Mouse (Mus musculus) embryonic stem cell, embryonic (primary cell): ENCODE results near the gene Arhgef12.
"Not testable (repeated sequence)": the region's sequence is repeated elsewhere in the genome, so short reads cannot be mapped to it uniquely, and the experiment has no call there.

ENCODE experiments used
- CTCF ChIA-PET, 4 experiments: fragments of 300-600 bp in 2 of 4; fragments of 350-600 bp in 2 of 4; sonication (Branson Sonifier 250); formaldehyde crosslinking; loops; one replicate each; lab custom pipeline; 2022; ENCODE audit warnings: inconsistent platforms in 2 of 4; lab: Charles Lee
- POLR2A ChIA-PET, 4 experiments: fragments of 300-600 bp in 2 of 4; fragments of 350-600 bp in 2 of 4; sonication (Branson Sonifier 250); formaldehyde crosslinking; loops; one replicate each; lab custom pipeline; 2022; ENCODE audit warnings: antibody characterized with exemption in 4 of 4, inconsistent platforms in 1 of 4; lab: Charles Lee

The Arhgef12 gene

DNA sequence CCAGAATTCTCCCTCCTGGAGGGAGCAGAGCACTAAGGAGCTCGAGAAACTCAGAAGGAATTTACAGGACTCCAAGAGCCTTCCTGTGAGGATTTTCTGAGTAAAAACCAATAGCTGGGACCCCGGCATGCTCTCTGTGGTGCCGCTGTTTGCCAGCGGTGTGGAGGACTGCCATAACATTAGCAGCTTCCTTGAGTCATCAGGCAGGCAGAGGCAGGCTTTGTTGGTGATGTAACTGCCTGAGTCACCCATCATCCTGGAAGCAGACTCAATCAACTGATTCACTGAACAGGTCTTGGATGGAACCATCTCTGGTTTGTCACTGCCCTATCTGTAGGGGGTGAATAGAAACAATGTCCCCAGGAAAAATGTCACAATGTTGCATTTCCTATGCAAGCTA is 96.0 kb downstream of the Arhgef12 start:
- ChIA-PET POLR2A (interaction anchor here in 1 of 4 experiments (0.7 to 2.2 kb wide), 5 partner anchors 10 to 200 kb away, joined by 4 to 12 read pairs (median 4); partner anchors contain the start of gene Pou2f3), CTCF (interaction anchor here in 1 of 4 experiments (0.7 kb wide), 1 partner anchor 564 kb away, joined by 7 read pairs; no protein-coding TSS in a partner anchor)

DNA sequence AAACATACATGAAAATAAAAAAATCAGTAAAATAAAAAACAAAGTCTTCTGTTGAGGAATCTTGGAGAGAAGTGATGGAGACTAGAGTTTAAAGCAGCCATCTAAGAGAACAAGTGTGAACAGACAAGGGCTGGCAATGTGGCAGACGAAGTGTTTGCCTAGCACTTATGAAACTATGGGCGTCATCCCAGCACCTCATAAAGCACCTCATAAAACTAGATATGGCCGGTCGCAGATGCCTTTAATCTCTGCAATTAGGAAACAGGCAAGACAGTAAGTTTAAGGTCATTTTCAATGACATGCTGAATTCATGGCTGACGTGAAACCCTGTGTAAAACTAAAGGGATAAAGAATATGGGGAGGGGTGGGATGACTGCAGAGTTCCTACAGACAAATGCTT is 103.2 kb downstream of the Arhgef12 start:
- ChIA-PET CTCF (interaction anchor here in 1 of 4 experiments (0.9 kb wide), 1 partner anchor 32 kb away, joined by 3 read pairs; no protein-coding TSS in a partner anchor), POLR2A (no interaction called here)

DNA sequence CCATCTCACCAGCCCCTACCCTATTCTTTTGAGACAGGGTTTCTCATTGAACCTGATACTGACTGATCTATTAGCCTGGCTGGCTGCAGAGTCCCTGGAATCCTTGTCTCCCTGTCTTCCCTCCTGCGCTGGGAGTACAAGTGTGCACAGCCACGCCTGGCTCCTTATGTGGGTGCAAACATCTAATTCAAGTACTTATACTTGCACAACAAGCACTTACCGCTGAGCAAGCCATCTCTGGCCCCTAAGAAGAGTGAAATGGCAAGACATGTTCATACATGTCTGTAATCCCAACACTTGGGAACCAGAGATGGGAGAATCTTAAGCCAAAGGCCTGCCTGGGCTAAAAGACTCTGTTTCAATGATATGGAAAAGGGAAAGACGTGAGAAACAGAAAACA is 104.0 kb downstream of the Arhgef12 start:
- CTCF ChIA-PET: interaction anchor here in 1 of 4 experiments (1.0 kb wide), 1 partner anchor 208 kb away, joined by 4 read pairs; the partner anchor contains the start of gene Pou2f3

DNA sequence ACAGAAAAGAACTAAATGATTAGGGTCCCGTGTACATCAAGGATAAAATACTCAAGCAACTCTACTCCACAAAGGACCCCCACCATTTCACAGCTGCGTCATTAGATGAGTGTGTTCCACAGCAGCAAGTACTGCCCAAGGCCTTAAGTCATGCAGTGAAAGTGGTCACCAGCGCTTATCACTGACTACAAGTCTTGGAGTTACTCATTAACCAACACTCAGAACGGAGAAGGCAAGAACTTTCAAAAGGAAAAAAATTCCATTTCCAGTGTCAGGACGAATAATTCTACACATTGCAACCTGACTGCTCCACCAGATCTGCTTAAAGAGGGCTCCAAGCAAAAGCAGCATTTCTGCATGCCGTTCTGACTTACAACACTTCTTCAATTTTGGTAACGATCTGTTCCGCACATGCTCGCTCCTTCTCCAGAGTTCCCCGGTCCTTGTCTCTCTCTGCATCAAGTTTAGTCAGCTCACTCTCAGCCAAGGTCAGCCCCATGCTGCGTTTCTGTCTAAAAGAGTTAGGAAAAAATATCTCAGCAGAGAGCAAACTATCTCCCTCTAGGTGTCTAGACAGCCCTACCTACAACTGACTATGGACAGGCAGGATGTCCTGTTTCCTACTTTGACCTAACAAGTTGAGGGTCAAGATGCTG is 106.3 kb downstream of the Arhgef12 start:
- ChIA-PET CTCF (interaction anchor here (0.5 to 2.3 kb wide), 11 partner anchors 15 to 287 kb away, joined by 3 to 9 read pairs (median 3); partner anchors contain the start of genes Pou2f3 (in 2 of the 4) and Arhgef12 (in 1 of the 4)), POLR2A (interaction anchor here in 2 of 4 experiments (0.6 to 2.2 kb wide), 6 partner anchors 10 to 701 kb away, joined by 3 to 6 read pairs (median 3); no protein-coding TSS in a partner anchor)

More for the DNA sequence above, 104.0 kb downstream of the Arhgef12 start:
- POLR2A ChIA-PET: interaction anchor here in 1 of 4 experiments (0.6 to 2.2 kb wide), 3 partner anchors 13 to 105 kb away, joined by 3 to 6 read pairs (median 3); no protein-coding TSS in a partner anchor

DNA sequence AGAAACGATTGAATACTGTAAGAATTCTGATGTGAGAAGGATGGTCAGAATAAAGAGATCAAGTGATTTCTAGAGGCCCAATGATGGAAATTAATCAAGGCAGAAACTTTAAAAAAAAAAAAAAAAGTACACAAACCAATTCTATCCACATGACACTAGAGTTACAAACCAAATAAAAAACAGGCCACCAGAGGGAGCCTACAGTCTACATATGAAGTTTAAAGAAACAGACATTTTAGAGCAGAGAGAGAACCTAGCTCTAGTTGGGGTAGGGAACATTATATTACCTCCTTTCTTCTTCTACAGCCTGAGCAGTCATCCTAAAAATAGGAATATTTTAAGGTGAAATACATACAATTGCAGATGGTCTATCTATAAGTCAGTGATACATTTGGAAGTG is 107.0 kb downstream of the Arhgef12 start:
- ChIA-PET POLR2A (interaction anchor here in 2 of 4 experiments (0.6 to 1.2 kb wide), 3 partner anchors 212 to 700 kb away, joined by 3 read pairs; no protein-coding TSS in a partner anchor), CTCF (interaction anchor here in 3 of 4 experiments (0.6 to 2.3 kb wide), 7 partner anchors 49 to 284 kb away, joined by 3 to 9 read pairs (median 3); partner anchors contain the start of gene Pou2f3 (in 2 of the 3))

DNA sequence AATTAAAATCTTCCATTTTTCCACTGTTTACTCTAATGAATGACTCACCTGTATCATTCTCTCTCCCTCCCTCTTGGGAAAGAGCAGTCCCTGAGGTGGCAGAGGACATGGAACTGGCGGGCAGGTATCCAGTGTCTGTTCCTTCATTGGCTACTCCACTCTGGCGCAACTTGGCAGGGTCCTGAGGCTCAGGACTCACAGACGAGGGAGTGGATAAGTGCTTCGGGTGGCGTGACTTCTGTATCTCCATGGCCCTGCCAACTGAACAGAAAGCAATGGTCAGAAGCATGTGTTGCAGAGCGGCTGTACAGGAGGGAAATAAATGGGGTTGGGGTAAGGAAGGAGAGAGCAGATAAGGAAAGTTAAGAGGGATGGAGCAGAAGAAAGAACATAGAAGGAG is 109.5 kb downstream of the Arhgef12 start:
- CTCF ChIA-PET: no interaction called here
- POLR2A ChIA-PET: no interaction called here

DNA sequence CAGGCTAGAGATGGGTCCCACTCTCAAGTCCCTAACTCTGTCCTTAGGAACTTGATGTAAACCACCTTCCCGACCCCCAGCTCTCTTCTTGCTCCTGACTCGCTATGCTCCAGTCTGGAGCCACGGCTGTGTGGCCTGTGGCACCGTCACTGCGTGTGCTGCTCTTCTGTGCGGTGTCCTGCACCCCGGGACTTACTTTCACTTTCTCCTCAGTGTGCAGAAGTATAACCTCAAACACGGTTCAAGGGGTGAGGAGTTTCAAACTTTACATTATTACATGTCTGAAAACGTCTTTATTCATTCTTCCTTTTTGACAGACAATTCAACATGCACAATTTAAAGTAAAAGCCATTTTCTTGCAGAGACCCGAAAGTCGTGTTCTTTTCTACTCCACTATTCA is 111.7 kb downstream of the Arhgef12 start:
- POLR2A ChIA-PET: interaction anchor here in 1 of 4 experiments (0.7 kb wide), 1 partner anchor 25 kb away, joined by 3 read pairs; no protein-coding TSS in a partner anchor
- CTCF ChIA-PET: no interaction called here

DNA sequence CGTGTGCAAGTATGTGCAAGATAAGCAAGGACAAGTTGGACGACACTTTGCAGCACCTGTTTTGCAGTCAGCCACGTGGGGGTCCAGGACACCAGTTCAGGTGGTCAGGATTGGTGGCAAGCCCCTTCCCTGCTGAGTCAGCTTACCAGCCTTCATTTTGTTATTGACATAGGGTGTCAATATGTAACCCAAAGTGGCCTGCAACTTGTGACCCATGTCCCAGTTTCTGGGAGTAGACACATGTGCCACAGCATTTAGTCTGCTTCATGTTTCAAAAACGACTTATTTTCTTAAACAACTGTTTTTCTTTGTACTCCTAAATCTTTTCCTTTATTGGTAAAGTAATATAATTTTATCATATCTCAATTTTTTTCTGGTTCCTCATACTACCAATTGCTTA is 112.3 kb downstream of the Arhgef12 start:
- POLR2A ChIA-PET: interaction anchor here in 1 of 4 experiments (0.7 kb wide), 1 partner anchor 24 kb away, joined by 3 read pairs; no protein-coding TSS in a partner anchor
- CTCF ChIA-PET: no interaction called here

DNA sequence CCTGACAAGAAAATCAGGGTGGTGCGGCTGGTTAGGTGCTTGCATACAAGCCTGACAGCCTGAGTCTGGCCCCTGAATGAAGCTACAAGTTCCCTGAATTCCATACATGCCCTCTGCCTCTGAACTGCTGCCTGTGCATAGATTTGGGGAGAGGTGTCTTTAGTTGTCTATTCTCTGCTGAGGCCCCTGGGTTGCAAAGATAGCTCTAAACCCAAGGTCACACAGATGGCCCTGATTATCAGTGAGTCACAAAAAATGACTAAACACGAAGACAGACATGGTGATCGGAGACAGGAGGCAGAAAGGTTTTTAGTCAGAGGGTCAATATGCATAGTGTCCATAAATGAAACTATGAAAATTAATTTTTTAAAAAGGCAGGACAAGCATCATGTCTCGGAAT is 113.4 kb downstream of the Arhgef12 start:
- POLR2A ChIA-PET: interaction anchor here in 1 of 4 experiments (0.5 kb wide), 1 partner anchor 59 kb away, joined by 3 read pairs; no protein-coding TSS in a partner anchor
- CTCF ChIA-PET: no interaction called here

DNA sequence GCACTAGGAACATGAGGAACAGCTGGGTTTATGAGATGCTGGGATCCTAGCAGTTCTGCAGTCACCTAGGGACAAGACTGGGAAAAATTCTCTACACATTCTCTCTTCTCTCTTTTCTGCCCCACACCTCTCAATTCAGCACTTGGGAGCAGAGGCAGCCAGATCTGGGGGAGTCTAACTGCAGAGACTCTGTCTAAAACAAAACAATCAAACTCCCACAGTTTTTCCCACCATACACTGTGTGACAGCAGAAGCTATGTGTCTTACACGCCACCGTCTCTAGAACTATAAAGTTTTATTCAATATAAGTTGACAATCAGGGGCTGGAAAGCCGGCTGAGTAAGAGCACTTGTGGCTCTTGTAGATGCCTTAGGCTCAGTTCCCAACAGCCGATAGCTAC is 119.1 kb downstream of the Arhgef12 start:
- CTCF ChIA-PET: no interaction called here
- POLR2A ChIA-PET: interaction anchor here in 1 of 4 experiments (0.9 to 1.2 kb wide), 2 partner anchors 11 to 104 kb away, joined by 3 to 8 read pairs; no protein-coding TSS in a partner anchor

DNA sequence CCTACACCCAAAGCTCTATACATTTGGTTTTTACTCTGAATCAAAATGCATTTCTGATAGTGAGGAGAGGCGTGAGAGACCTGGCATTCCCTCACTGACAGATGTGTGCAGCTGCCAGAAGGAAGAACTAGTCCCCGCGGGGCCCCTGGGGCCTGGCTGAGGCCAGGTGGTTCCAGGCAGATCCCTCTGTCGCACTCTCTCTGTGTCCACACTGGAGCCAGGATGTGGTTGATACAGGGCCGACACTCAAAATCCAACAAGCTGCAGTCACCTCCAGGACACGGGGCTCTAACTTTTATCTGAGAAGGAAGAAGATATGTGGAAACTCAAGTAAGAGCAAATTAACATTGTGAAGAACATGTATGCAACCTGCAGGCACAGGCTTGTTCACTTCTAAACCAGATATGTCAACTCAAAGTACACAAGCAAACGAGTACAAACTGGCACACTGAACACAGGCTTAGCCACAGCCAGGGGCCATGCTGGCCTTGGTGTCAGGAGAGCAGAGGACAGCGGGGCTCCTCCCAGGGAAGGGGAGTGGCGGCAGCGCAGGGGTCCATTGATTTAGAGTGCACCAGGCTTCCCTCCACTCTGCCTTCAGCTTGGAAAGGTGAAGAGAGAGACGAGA is 138.0 kb downstream of the Arhgef12 start:
- ChIA-PET CTCF (interaction anchor here in 2 of 4 experiments (0.6 kb wide), 2 partner anchors 318 to 579 kb away, joined by 3 read pairs; no protein-coding TSS in a partner anchor), POLR2A (interaction anchor here in 2 of 4 experiments (0.8 to 1.5 kb wide), 3 partner anchors 8 to 241 kb away, joined by 3 to 4 read pairs (median 4); partner anchors contain the start of gene Pou2f3 (in 1 of the 2))

DNA sequence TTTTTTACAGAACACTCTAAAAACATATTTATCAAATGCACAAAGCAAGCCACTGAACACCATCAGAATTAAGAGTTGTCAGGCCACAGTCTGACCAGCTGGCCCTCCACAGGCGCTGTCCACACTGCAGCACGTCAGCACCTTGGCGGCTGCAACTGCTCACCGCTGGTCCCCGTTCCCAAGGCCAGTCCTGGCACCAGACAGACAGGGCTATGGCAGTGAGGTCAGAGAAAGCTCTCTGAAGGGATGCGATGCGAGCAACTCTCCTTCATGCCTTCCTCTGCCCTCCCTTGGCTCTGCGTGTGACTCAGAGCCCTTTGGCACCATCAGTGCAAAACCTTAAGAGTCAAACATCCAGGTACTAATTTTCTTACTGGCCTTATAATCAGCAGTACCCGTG is 139.3 kb downstream of the Arhgef12 start:
- ChIA-PET CTCF (interaction anchor here in 1 of 4 experiments (0.6 kb wide), 1 partner anchor 1938 kb away, joined by 3 read pairs; no protein-coding TSS in a partner anchor), POLR2A (no interaction called here)

DNA sequence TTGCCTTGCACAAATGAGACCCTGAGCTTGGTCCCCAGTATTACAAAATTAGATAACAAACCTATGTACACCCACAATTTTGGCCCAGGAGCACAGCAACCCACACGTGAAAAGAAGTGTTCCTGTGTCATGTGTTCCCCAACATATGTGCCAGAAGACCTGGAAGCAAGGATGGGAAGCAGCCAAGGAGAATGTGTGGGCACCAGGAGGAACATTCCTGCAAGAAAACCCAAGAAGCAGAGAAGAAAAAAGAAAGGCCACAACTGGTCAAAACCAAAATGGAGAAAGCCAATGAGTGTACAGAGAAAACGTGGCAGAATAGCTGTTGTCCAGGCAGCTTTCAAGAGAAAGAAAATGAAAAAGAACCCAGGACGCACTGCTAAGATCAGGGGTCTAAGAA is 142.2 kb downstream of the Arhgef12 start:
- POLR2A ChIA-PET, CTCF ChIA-PET: not testable (repeated sequence)

DNA sequence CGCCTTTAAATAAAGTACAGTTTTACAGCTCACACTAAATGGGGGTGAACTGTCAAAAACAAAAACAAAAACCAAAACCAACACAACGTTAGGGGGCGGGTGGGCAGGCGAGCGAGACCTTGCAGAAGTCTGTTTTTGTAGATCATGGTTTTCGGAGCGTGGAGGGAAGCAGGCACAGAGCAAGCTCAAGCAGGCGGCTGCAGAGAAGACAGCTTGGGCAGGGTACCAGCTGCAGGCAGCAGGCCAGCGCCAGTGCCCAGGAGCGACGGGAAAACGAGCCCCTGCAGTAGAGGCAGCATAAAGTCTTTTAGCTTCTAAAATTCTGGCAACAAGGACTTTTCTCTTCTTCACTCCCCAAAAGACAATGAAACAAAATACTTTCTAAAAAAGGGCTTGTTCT is 142.7 kb downstream of the Arhgef12 start:
- CTCF ChIA-PET: no interaction called here
- POLR2A ChIA-PET: interaction anchor here in 1 of 4 experiments (0.7 kb wide), 1 partner anchor 37 kb away, joined by 4 read pairs; no protein-coding TSS in a partner anchor

DNA sequence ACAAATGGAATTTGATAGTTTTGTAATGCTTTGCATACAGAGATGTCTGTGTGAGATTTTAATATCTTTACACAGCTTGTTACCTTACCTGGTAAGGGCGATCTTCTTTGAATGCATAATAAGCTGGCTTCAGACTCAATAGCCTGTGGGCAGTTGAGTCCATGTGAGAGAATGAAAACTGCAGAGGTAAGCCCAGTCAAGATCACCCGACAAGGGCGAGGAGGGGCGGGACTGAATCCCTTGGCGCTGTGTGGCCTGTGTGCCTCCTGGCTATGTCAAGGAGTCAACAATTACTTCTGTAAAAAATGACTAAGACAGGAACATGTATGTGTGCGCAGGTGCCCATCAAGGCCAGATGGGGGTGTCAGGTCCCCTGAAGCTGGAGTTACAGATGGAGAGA is 144.5 kb downstream of the Arhgef12 start:
- ChIA-PET POLR2A (interaction anchor here in 1 of 4 experiments (1.5 kb wide), 2 partner anchors 9 to 18 kb away, joined by 3 read pairs; partner anchors contain the start of gene Grik4), CTCF (interaction anchor here in 1 of 4 experiments (3.0 kb wide), 1 partner anchor 18 kb away, joined by 11 read pairs; the partner anchor contains the start of gene Grik4)

DNA sequence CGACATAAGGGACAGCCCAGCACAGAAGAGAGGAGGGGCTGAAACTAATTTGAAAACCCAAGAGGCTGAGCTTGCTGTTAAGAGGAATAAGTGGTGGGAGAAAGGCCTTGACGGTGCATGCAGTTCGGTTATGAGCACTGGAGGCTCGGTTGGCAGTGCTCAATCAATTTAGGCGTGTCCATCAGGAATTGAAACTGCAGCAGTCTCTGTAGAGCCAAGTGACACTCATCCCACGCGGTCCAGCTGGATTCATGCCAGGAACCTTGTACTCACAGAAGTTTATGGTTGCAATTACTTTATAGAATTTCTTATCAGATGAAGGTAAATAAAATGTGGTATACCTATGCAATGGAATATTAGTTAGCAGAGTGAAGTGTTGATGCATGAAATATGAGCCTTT is 148.6 kb downstream of the Arhgef12 start:
- ChIA-PET CTCF (interaction anchor here in 2 of 4 experiments (1.3 to 2.9 kb wide), 3 partner anchors 13 to 15 kb away, joined by 3 to 12 read pairs (median 5); partner anchors contain the start of gene Grik4 (in 2 of the 2)), POLR2A (interaction anchor here in 1 of 4 experiments (0.7 to 3.2 kb wide), 3 partner anchors 9 to 255 kb away, joined by 3 to 14 read pairs (median 4); partner anchors contain the start of gene Grik4)

DNA sequence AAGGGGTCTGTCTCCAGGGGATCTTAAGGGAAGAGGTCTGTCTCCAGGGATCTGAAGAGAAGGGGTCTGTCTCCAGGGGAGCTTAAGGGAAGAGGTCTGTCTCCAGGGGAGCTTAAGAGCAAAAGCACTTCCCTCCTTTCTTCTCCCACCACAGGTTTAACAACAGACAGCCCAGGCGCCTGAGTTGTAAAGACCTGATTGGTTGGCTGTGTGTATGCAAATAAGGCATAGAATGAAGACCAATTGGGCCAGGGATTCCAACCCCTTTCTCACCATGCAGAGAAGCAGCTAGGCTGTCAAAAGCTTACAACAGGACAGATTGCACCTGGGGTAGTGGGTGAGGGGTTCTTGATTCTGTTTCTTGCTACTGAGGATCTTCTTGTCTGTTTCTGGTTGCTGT is 158.7 kb downstream of the Arhgef12 start:
- POLR2A ChIA-PET: interaction anchor here in 3 of 4 experiments (0.6 to 2.2 kb wide), 5 partner anchors 11 to 414 kb away, joined by 3 to 14 read pairs (median 4); no protein-coding TSS in a partner anchor
- CTCF ChIA-PET: interaction anchor here in 2 of 4 experiments (0.5 to 0.8 kb wide), 3 partner anchors 209 to 398 kb away, joined by 3 to 9 read pairs (median 6); no protein-coding TSS in a partner anchor

DNA sequence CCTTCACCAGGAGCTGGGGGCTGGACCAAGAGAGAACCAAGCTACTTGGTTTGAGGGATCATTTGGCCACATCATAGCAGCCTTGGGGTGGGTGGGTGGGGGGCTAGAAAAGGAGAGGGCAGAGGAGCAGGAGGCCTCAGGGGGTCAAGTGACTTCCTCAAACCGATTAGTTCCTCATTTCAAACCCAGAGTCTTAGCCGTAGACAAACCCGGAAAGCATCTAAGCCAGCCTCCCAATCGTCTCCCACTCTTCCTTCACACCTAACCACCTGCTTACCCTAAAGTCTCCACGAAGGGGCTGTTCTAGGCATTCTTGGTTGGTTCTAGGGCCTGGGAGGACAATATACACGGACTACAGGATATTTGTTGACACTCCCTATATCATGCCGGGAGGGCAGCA is 161.9 kb downstream of the Arhgef12 start:
- POLR2A ChIA-PET: interaction anchor here (0.6 to 2.5 kb wide), 34 partner anchors 9 to 1690 kb away, joined by 3 to 11 read pairs (median 4); no protein-coding TSS in a partner anchor
- CTCF ChIA-PET: interaction anchor here (0.5 to 3.3 kb wide), 169 partner anchors 9 to 1772 kb away, joined by 3 to 44 read pairs (median 5); partner anchors contain the start of genes Pou2f3 (in 4 of the 4) and Sc5d (in 1 of the 4)
